Mouse (Mus musculus): Measurements from ENCODE around the gene Cacna1s. TPM values are rescaled to one million over a fixed set of nuclear protein-coding genes. Genes with fewer than 3 reads are reported as not detected.

Cacna1s gene
- 1 to 10 TPM in 1 of 2 experiments, under 1 TPM in 1; 0.37 to 4.2 TPM for polyA plus RNA-seq (2017; shearing (Covaris generic))

DNA sequence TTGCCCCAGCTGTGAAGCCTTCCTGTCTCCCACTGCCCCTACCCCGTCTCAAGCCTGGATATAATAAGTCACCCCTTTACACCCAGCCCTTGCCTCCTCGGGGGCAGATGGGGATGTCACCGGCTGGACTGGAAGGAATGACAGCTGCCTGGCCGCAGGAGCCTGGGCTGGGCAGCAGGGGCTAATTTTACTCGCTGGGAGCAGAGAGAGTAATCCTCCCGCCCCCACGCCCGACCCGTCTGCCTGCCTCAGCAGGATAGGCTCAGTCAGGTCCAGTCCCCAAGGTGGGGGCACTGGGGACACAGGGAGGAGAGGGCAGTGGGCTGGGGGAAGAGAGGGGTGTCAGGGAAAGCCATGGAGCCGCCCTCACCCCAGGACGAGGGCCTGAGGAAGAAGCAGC lies at the start of gene Cacna1s:
Gene Cacna1s (plus strand): TSS at position 204 of the 400 bp plus-strand sequence.

DNA sequence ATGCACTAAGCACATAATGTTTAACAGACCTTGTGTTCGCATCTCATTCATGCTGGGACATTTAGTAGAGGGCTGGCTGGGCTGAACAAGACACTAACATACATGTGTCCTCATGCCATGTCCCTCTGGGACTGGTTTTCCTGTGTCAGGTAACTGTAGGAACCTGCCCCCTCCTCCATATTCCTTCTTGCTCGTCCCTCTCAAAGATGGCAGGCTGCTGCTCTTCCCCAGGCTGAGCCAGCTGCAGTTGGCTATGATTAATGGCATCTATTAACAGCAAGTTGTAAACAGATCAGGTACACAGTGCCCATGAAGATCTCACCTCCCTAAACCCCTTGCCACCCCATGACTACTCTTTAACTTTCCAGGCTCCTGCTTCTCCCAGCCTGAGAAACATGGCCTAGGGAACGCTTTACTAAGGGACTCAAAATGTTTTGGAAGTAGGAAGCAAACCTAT lies 46.2 kb upstream of the Cacna1s start, which contains the start of gene Igfn1:
Gene Igfn1 (minus strand): TSS at position 51 of the 457 bp plus-strand sequence.

GRCm38 (mm10) chr1:136007211-136008158 lies 45.1 kb upstream of the Cacna1s start, which contains the start of gene Tmem9:
TSS of gene Tmem9 (plus strand) at chr1:136008150.

DNA sequence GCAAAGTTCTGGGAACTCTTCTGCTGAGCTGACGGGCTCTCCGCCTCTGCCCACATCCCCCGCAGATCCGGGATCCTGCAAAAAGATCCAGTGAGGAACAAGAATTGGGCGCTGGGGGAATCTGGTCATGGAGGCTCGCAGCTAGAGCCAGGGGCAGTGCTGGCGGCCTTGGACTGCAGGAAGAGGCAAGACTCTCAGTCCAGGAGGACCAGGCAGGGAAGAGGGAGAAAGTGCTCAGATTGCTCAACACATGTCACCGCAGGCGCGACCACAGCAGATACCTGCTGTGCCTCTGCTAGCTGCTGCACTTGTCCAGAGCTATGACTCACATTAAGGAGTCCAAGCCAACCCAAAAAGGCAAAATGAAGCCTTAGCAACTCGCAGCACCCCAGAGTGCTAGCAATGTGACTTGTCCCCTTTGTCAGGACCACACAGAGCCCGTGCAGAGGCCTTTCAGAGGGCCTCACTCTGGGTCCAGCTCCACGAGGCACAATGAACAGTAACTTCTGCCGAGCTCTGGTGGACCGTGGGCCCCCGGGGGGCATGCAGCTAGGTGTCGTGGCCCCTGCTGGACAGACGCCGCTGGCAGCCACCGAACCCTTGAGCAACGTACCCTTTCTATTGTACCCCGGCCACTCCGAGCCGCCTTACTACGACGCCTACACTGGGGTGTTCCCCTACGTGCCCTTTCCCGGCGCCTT lies 2.1 kb upstream of the Cacna1s start, which contains the start of gene Ascl5:
Gene Ascl5 (plus strand): TSS at position 493 of the 701 bp plus-strand sequence.

DNA sequence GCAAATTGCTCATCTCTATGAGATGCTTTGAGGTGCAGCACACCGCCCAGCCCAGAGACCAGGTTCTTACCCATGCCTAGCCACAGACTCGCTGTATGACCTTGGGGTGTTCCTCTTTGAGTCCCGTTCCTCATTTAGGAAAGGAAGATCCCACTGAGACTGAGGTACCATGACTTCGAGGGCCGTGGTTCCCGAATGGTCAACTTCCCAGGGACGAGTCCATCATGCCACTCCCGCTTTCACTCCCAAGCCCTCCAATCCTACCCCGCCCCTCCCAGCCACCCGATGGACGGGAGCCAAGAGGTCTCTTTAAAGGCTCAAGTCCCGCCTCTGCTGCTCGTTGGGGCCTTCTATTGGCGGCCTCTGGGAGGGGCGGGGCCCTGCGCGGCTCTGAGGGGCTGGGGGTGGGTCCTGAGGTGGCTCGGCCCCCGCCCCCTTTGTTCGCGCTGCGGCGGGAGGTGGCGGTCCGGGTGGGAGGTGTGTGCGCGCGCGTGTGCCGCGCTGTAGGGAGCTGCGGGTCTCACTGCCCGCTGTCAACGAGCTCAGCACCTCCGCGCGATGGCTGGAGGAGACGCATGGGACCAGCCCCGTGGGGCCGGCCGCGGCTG lies 78.5 kb downstream of the Cacna1s start, which contains the start of gene Kif21b:
Gene Kif21b (plus strand): TSS at position 439 of the 608 bp plus-strand sequence.

Other genes with a start within 250 kb of the Cacna1s start
- gene Lad1, start 234.2 kb upstream of the Cacna1s start, polyA plus RNA-seq (2017; shearing (Covaris generic)): 1 to 10 TPM in 1 of 2 experiments, under 1 TPM in 1; 0.20 to 1.3 TPM
- 1 to 10 TPM in 1 of 2 experiments, not detected in 1; 1.8 TPM for gene Tnnt2, start 216.4 kb upstream of the Cacna1s start, polyA plus RNA-seq (2017; shearing (Covaris generic))
- gene Pkp1, start 133.5 kb upstream of the Cacna1s start, polyA plus RNA-seq (2017; shearing (Covaris generic)): under 1 TPM; 0.08 to 0.53 TPM
- gene Igfn1, start 46.4 kb upstream of the Cacna1s start, polyA plus RNA-seq (2017; shearing (Covaris generic)): under 1 TPM; 0.04 to 0.80 TPM
- 10 to 100 TPM; 20.6 to 34.9 TPM for gene Tmem9, start 44.6 kb upstream of the Cacna1s start, polyA plus RNA-seq (2017; shearing (Covaris generic))
- gene Ascl5, start 1.9 kb upstream of the Cacna1s start, polyA plus RNA-seq (2017; shearing (Covaris generic)): not detected
- gene Kif21b, start 78.6 kb downstream of the Cacna1s start, polyA plus RNA-seq (2017; shearing (Covaris generic)): 10 to 100 TPM; 47.8 to 52.6 TPM
- gene Mroh3, start 160.1 kb downstream of the Cacna1s start, polyA plus RNA-seq (2017; shearing (Covaris generic)): under 1 TPM in 1 of 2 experiments, not detected in 1; 0.31 TPM
- gene Inava, start 181.5 kb downstream of the Cacna1s start, polyA plus RNA-seq (2017; shearing (Covaris generic)): 1 to 10 TPM in 1 of 2 experiments, under 1 TPM in 1; 0.30 to 1.3 TPM
- gene Gpr25, start 208.1 kb downstream of the Cacna1s start, polyA plus RNA-seq (2017; shearing (Covaris generic)): under 1 TPM in 1 of 2 experiments, not detected in 1; 0.27 TPM